In the genomic region with DNA sequence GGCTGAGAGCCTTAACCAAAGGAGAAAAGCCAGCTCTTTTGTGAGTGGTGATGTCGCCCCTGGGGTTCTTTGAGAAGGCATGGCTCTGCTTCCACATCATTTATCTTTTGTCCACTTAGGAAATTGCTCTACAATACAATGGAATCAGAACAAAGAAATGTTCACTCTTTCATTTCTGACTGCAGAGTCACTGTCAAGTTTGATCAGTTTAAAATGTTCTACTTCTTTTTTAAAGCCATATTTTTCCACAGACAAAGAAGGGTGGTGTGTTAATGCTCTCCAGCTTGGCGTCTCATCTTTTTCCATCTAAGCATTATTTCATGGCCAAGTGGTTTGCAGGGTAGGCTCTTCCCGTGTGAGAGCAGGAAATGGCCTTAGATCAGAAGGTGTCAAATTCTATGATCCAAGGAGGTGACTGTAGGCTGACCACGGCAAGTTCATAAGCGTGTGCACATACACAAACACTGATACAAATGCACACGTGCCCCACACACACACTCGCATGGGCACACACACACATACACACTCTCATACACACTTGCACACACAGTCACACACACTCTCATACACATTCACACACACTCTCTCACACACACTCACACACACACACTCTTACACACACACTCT, we compare ENCODE assay signal across 12 mouse cellular contexts.
DNase-seq lines count a peak whose midpoint lies in the region; ATAC-seq and TF ChIP-seq lines count a peak whose summit lies in the region.
"Had no signal": no experiment of that assay in that cellular context is flagged by ENCODE, and none has a peak within 500 bp of the region (broad histone marks: within the 10 kb centered on the region; RNA-seq: fewer than 3 reads in every experiment).

No protein-coding gene starts in this region.

- no peaks in the 10 kb centered on the region for H3K9me3 ChIP-seq in heart, embryonic 15.5 days (replicated peaks)
- H3K9me3 ChIP-seq in stomach, embryonic 15.5 days: no peaks in the 10 kb centered on the region
- no peaks in the 10 kb centered on the region for H3K9me3 ChIP-seq in stomach, postnatal 0 days (ENCODE audit: control insufficient read depth, low read length)
- no peaks in the 10 kb centered on the region for H3K9me3 ChIP-seq in limb, embryonic 10.5 days (replicated peaks)
- no peaks in the 10 kb centered on the region for H3K9me3 ChIP-seq in stomach, embryonic 16.5 days (replicated peaks; ENCODE audit: control insufficient read depth, low read length)

- no peaks in the 10 kb centered on the region for H3K36me3 ChIP-seq in heart, embryonic 15.5 days
- H3K36me3 ChIP-seq in stomach, embryonic 15.5 days: no peaks in the 10 kb centered on the region
- no peaks in the 10 kb centered on the region for H3K36me3 ChIP-seq in stomach, postnatal 0 days (ENCODE audit: control insufficient read depth, insufficient read depth, low read length)
- H3K36me3 ChIP-seq in limb, embryonic 10.5 days: no peaks in the 10 kb centered on the region
- H3K36me3 ChIP-seq in stomach, embryonic 16.5 days (ENCODE audit: control insufficient read depth, insufficient read depth, low read length): no peaks in the 10 kb centered on the region

- H3K27me3 ChIP-seq in heart, embryonic 15.5 days: no peaks in the 10 kb centered on the region
- H3K27me3 ChIP-seq in stomach, embryonic 15.5 days (replicated peaks): no peaks in the 10 kb centered on the region
- no peaks in the 10 kb centered on the region for H3K27me3 ChIP-seq in stomach, postnatal 0 days (ENCODE audit: control insufficient read depth, insufficient read depth, low read length)
- no peaks in the 10 kb centered on the region for H3K27me3 ChIP-seq in limb, embryonic 10.5 days (ENCODE audit: low read depth, poor library complexity, severe bottlenecking)
- no peaks in the 10 kb centered on the region for H3K27me3 ChIP-seq in stomach, embryonic 16.5 days (ENCODE audit: control insufficient read depth, insufficient read depth, low read length)

- intact Hi-C loops in left cerebral cortex, postnatal 36 days (cut with DNase I): no loop called here

- peaks cover 5% of the 10 kb centered on the region; the same call in 1 of the 2 replicates for H3K4me1 ChIP-seq in heart, embryonic 15.5 days (replicated peaks)
- H3K4me1 ChIP-seq in stomach, embryonic 15.5 days: no peaks in the 10 kb centered on the region
- H3K4me1 ChIP-seq in stomach, postnatal 0 days (replicated peaks; ENCODE audit: control insufficient read depth, insufficient read depth): no peaks in the 10 kb centered on the region
- H3K4me1 ChIP-seq in limb, embryonic 10.5 days: no peaks in the 10 kb centered on the region
- peaks cover 9% of the 10 kb centered on the region; the same call in 1 of the 2 replicates for H3K4me1 ChIP-seq in stomach, embryonic 16.5 days (ENCODE audit: control insufficient read depth, insufficient read depth, low read length)

- peak overlapping the region; percentile 11 for H3K27ac ChIP-seq in heart, embryonic 15.5 days
- H3K27ac ChIP-seq in stomach, embryonic 15.5 days: peak overlapping the region; percentile 52
- no peak overlapping the region for H3K27ac ChIP-seq in stomach, postnatal 0 days (replicated peaks)
- H3K27ac ChIP-seq in limb, embryonic 10.5 days: no peak overlapping the region
- peak overlapping the region; percentile 53 for H3K27ac ChIP-seq in stomach, embryonic 16.5 days (ENCODE audit: low read length)

- no peak for ATAC-seq in heart, embryonic 15.5 days (replicated peaks; ENCODE audit: insufficient number of reproducible peaks, insufficient read depth, low FRiP score, low read depth)
- no peak for ATAC-seq in stomach, embryonic 15.5 days (ENCODE audit: insufficient read depth, low FRiP score, low read depth)
- ATAC-seq in stomach, postnatal 0 days (ENCODE audit: low FRiP score, low TSS enrichment): no peak
- no peak for ATAC-seq in stomach, embryonic 16.5 days (ENCODE audit: insufficient read depth, low FRiP score)

- DNase-seq in heart, adult 9 months (ENCODE audit: low spot score in 2 of 2): no peak
- DNase-seq in stomach, postnatal 0 days (ENCODE audit: low spot score): no peak
- DNase-seq in limb, embryonic 10.5 days (ENCODE audit: low spot score): peak; percentile 18
- no peak for DNase-seq in right cerebral cortex, postnatal 25 days
- no peak for DNase-seq in left cerebral cortex, postnatal 36 days (ENCODE audit: low spot score in 2 of 2)
- DNase-seq: adrenal gland, postnatal 25 days; kidney, adult 11 months; right cerebral cortex, adult 18-20 months had no signal

- no peak for TF ChIP-seq CTCF in stomach, postnatal 0 days (IDR thresholded peaks at IDR 0.05; ENCODE audit: low read depth)

- WGBS in heart, embryonic 15.5 days: 41% methylated on average over 7 of the region's 7 CpGs
- 54% methylated on average over 7 of the region's 7 CpGs for WGBS in stomach, embryonic 15.5 days
- WGBS in stomach, postnatal 0 days: 48% methylated on average over 7 of the region's 7 CpGs
- WGBS in limb, embryonic 10.5 days: 78% methylated on average over 7 of the region's 7 CpGs
- WGBS in stomach, embryonic 16.5 days: 55% methylated on average over 7 of the region's 7 CpGs

- no peak overlapping the region for H3K4me2 ChIP-seq in heart, embryonic 15.5 days
- H3K4me2 ChIP-seq in stomach, embryonic 15.5 days: no peak overlapping the region
- no peak overlapping the region for H3K4me2 ChIP-seq in stomach, postnatal 0 days (replicated peaks; ENCODE audit: low read depth)
- no peak overlapping the region for H3K4me2 ChIP-seq in stomach, embryonic 16.5 days (ENCODE audit: low read depth, low read length)

- no peak overlapping the region for H3K9ac ChIP-seq in heart, embryonic 15.5 days
- no peak overlapping the region for H3K9ac ChIP-seq in stomach, embryonic 15.5 days
- no peak overlapping the region for H3K9ac ChIP-seq in stomach, postnatal 0 days (ENCODE audit: low read length)
- no peak overlapping the region for H3K9ac ChIP-seq in stomach, embryonic 16.5 days (ENCODE audit: low read length)

- no peak for TF ChIP-seq EP300 in stomach, postnatal 0 days (optimal IDR thresholded peaks at IDR 0.05)

- H3K4me3 ChIP-seq in heart, embryonic 15.5 days: no peak overlapping the region
- H3K4me3 ChIP-seq in stomach, embryonic 15.5 days (replicated peaks): no peak overlapping the region
- no peak overlapping the region for H3K4me3 ChIP-seq in stomach, postnatal 0 days (ENCODE audit: low read depth, low read length)
- H3K4me3 ChIP-seq in limb, embryonic 10.5 days: no peak overlapping the region
- no peak overlapping the region for H3K4me3 ChIP-seq in stomach, embryonic 16.5 days (replicated peaks; ENCODE audit: low read length)
- H3K4me3 ChIP-seq: myocyte had no signal

Comparison
In these comparisons a context has a peak if more than half of its experiments do, and no peak if none do; other contexts are left out.
1. H3K27ac ChIP-seq: peak in heart, embryonic 15.5 days (single experiment), stomach, embryonic 15.5 days (single experiment) and stomach, embryonic 16.5 days (single experiment); none in stomach, postnatal 0 days (single experiment) and limb, embryonic 10.5 days (single experiment).